Mouse (Mus musculus) liver, embryonic 14.5 days (tissue): ENCODE measurements around the gene Ralb.

ENCODE experiments used
- CTCF ChIP-seq: IDR thresholded peaks from 2 replicates; pipeline ENCODE4 v1.5.1; 2016; ENCODE audit warnings: antibody characterized with exemption, low read depth, control low read depth
- EP300 ChIP-seq: IDR thresholded peaks from 2 replicates; pipeline ENCODE4 v1.6.1; 2016; ENCODE audit warnings: antibody characterized with exemption, low read depth

DNA sequence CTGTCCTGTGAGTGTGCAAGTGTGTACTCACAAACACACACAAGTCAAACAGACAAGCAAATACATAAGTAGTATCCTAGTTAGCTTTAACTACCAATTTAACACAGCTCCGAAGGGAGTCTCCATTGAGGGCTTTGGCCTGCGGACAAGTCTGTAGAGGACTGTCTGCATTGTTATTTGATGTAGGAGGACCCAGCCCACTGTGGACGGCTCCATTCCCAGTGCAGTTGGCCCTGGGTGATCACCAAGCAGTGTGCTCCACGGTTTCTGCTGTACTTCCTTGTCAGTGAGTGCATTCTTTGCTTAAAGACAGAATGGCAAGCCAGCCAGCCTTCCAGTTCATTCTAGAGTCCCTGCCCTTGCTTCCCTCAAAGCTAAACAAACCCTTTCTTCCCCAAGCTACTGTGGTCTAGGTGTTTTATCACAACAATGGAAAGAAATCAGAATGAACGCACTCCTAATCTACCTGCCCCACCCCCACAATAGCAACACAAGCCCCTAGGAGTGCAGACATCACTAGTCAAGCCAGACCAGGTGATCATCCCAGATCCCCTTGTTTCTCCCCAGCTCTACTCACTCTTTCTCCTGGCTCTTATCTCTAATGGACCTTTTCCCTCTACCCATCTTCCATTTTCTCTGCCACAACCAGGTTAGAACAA lies 7.1 kb downstream of the Ralb start:
- TF ChIP-seq CTCF (no peak), EP300 (no peak)
